Mouse (Mus musculus) small intestine, adult 2 months (tissue): Measurements from ENCODE around the gene Hivep3. TPM values are rescaled to one million over a fixed set of nuclear protein-coding genes. Genes with fewer than 3 reads are reported as not detected.
A peak's percentile ranks its signal among the peaks of the same experiment; 100 is the strongest.

Source experiments
- H3K27ac ChIP-seq: fragments of 200-500 bp; 2 replicates; pipeline ENCODE4 v1.5.1; 2012; ENCODE audit warnings: low read depth, low read length, control low read depth, inconsistent platforms; ENCODE audit not compliant: insufficient read depth
- H3K27me3 ChIP-seq: fragments of 200-500 bp; 2 replicates; pipeline ENCODE4 v1.6.1; 2012; ENCODE audit warnings: mild to moderate bottlenecking, moderate library complexity, low read length, inconsistent platforms; ENCODE audit not compliant: control insufficient read depth, insufficient read depth
- H3K36me3 ChIP-seq: fragments of 200-500 bp; 2 replicates; pipeline ENCODE4 v1.6.1; 2012; ENCODE audit warnings: mild to moderate bottlenecking, low read length, control low read depth, inconsistent platforms; ENCODE audit not compliant: control insufficient read depth, insufficient read depth
- H3K4me1 ChIP-seq: fragments of 200-500 bp; 2 replicates; pipeline ENCODE4 v1.6.1; 2012; ENCODE audit warnings: low read length, inconsistent platforms, mixed read lengths; ENCODE audit not compliant: control insufficient read depth, insufficient read depth, insufficient read length
- H3K4me3 ChIP-seq: fragments of 200-500 bp; 2 replicates; pipeline ENCODE4 v1.5.1; 2012; ENCODE audit warnings: low read depth, mild to moderate bottlenecking, control low read depth, inconsistent platforms, low read length, moderate library complexity
- CTCF ChIP-seq: fragments of 200-500 bp; IDR thresholded peaks from 2 replicates; pipeline ENCODE4 v1.5.1; 2012; ENCODE audit warnings: low read depth, mild to moderate bottlenecking, control low read depth, inconsistent platforms, low read length, moderate library complexity, mixed read lengths; ENCODE audit not compliant: insufficient replicate concordance, insufficient read length; ENCODE audit errors: extremely low read depth
- POLR2A ChIP-seq: fragments of 200-500 bp; IDR thresholded peaks from 2 replicates; pipeline ENCODE4 v1.6.1; 2012; ENCODE audit warnings: low read depth, mild to moderate bottlenecking, control low read depth, inconsistent platforms, low read length, moderate library complexity
- WGBS: fragments of 180-500 bp; shearing (Covaris S2); methylation state at CpG from one replicate; pipeline ENCODE4 v1.1.7; 2018; 5-methylcytosine and 5-hydroxymethylcytosine counted together
- polyA plus RNA-seq: library from polyadenylated mRNA; depleted of rRNA; stranded (reverse); fragments of >200 nt; gene quantifications from 2 replicates; pipeline ENCODE4 v1.2.3, GENCODE M21; 2012

Hivep3 gene
- polyA plus RNA-seq, 1 experiment = 3.3 TPM

DNA sequence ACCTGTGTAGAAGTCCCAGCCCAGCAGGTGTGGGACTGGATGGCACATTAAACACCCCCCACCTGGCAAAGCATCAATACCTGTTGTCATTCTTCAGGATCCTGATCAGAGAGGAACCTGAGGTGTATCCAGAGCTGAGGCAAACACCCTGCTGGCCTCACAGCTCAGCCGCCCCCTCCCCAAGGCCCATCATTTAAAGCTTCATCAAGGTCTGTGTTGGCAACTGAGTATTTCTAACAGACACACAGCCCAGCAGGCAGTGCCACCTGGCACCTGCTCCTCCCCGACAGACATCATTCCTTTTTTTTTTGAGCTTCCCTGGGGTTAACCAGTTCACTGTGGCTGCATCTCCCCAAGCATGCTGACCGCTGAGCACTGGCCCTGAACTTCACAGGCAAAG lies 381.9 kb downstream of the Hivep3 start:
- H3K4me3 ChIP-seq = no peak overlapping the region
- no peaks in the 10 kb centered on the region for H3K4me1 ChIP-seq
- TF ChIP-seq CTCF (no peak), POLR2A (no peak)

DNA sequence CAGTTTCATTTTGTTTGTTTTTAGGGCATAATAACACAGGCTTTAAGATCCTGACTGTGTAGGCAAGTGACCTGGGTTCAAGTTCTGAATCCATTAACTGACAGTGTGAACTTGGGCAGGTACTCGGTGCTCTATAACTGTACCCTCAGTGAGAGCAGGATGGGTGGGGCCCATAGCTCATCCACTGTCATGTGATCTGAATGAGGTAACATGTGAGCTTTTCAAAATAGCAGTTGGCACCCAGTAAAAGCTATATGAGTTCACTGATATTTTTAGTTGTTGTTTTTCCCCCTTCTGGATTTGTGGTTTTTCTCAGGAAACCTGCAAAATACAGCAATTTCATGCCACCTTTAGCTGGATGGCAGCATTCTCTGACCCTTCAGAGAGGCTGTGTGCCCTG lies 382.7 kb downstream of the Hivep3 start:
- no peaks in the 10 kb centered on the region for H3K36me3 ChIP-seq
- no peaks in the 10 kb centered on the region for H3K4me1 ChIP-seq
- no peaks in the 10 kb centered on the region for H3K27me3 ChIP-seq
- H3K27ac ChIP-seq = no peak overlapping the region
- WGBS = 20% methylated on average over 1 of the region's 1 CpGs
- TF ChIP-seq CTCF (no peak), POLR2A (no peak)
- H3K4me3 ChIP-seq = no peak overlapping the region

More for the DNA sequence above, 381.9 kb downstream of the Hivep3 start:
- Histone ChIP-seq H3K27ac (no peak overlapping the region), H3K36me3 (no peaks in the 10 kb centered on the region), H3K27me3 (no peaks in the 10 kb centered on the region)
- 77% methylated on average over 3 of the region's 3 CpGs for WGBS

DNA sequence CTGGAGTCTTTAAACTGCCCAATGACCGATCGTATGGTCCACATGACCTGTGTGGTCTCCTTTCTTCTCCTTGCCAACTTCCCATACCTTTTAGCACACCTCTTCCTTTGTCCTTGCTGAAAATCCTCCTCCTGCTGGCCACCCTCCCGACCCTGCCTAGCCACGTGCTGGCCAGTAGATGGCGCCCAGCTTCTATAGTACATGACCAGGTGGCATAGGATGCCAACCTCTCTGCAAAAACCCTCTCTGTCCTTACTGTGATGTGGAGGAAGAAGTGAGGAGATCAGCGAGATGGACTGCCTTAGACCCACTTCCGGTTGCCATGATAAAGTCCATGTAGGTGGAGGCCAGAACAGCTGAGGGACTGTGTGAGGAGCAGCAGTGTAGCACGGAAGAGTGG lies 386.7 kb downstream of the Hivep3 start:
- TF ChIP-seq POLR2A (no peak), CTCF (peak; percentile 89; the same call in 1 of the 2 replicates)
- H3K4me3 ChIP-seq = no peak overlapping the region
- no peaks in the 10 kb centered on the region for H3K36me3 ChIP-seq
- H3K4me1 ChIP-seq = no peaks in the 10 kb centered on the region
- H3K27ac ChIP-seq = no peak overlapping the region
- WGBS = 19% methylated on average over 8 of the region's 8 CpGs
- H3K27me3 ChIP-seq = no peaks in the 10 kb centered on the region

DNA sequence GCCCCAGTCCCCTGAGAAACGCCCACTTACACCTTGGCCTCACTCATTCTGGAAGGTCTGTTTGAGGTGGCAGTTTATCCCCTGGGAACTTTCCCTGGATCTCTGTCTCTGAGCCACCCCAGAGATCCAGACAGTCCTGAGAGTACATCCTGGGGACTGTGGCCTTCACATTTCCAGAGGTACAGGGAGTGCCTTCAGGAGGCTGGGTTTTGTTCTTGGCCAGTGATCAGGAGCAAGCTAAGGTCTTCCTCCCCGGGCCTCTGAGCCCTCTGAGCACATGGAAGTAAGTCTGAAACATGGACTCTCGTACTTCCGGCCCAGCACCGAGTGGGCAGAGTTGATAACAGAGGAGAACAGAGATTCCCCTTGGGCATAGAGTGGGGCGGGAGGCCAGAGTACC lies 391.1 kb downstream of the Hivep3 start:
- Histone ChIP-seq H3K27ac (no peak overlapping the region), H3K27me3 (no peaks in the 10 kb centered on the region), H3K4me1 (no peaks in the 10 kb centered on the region; the same call in 1 of the 2 replicates), H3K4me3 (no peak overlapping the region), H3K36me3 (no peaks in the 10 kb centered on the region)
- WGBS = 59% methylated on average over 6 of the region's 6 CpGs
- no peak for TF ChIP-seq POLR2A
- no peak for TF ChIP-seq CTCF

DNA sequence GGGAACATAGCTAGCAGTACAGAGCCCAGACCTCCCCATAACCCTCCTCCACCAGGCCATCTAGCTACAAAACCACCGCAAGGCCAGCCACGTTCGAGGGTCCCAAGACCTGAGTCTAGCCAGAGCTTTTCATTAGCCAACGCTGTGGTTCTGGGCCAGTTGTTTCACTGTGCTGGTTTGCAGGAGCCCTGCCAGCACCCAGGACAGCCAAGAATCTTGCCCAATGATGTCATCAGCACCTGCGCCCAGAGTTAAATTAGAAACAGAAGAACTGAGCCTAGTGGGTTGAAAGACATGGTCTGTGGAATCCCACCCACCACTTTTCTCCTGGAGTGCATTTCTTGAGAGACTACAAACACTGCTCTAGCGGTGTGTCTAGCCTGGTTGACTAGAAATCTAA lies 392.5 kb downstream of the Hivep3 start:
- TF ChIP-seq POLR2A = no peak
- Histone ChIP-seq H3K4me3 (no peak overlapping the region), H3K27me3 (no peaks in the 10 kb centered on the region), H3K4me1 (peaks cover 4% of the 10 kb centered on the region; the same call in 1 of the 2 replicates), H3K27ac (no peak overlapping the region), H3K36me3 (no peaks in the 10 kb centered on the region)
- 83% methylated on average over 6 of the region's 6 CpGs for WGBS

DNA sequence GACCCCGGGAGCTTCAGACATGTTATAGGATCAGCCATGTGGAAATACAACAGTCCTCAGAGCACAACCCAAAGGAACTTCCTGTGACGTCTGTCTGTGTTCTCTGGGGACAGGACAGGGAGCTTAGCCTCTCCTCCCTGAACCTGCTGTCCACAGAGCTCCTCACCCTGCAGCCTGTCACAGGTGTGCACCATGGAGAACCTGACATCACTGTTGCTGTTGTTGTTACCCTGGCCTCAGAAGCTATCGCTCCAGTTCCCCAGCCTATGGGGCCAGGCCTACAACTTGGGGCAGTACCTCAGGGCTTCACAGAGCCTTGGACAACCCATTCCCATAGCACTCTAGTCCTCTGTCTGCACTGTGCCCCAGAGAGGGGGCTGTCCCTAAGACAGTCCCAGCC lies 393.7 kb downstream of the Hivep3 start:
- 92% methylated on average over 3 of the region's 3 CpGs for WGBS
- TF ChIP-seq POLR2A (no peak), CTCF (no peak)
- Histone ChIP-seq H3K27ac (no peak overlapping the region), H3K4me1 (peaks cover 6% of the 10 kb centered on the region; the same call in 1 of the 2 replicates), H3K4me3 (no peak overlapping the region), H3K27me3 (no peaks in the 10 kb centered on the region), H3K36me3 (no peaks in the 10 kb centered on the region)

DNA sequence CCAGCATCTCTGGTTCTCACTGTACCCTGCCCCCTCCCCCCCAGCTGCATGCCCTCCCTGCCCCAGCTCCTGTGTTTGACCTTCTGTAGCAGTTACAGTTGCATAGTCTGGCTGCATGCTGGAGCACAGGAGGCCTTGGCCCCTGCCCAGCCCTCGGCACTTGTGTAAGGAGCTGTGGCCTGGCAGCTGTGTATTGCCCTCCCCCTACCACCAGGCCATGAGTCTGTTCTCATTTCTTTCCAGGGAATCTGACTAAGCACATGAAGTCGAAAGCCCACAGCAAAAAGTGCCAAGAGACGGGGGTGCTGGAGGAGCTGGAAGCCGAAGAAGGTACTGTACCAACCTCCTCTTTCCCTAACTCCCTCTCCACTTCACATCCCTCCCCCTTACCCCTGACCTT lies 394.4 kb downstream of the Hivep3 start:
- Histone ChIP-seq H3K36me3 (no peaks in the 10 kb centered on the region), H3K4me1 (peaks cover 6% of the 10 kb centered on the region; the same call in 1 of the 2 replicates), H3K4me3 (no peak overlapping the region), H3K27ac (no peak overlapping the region), H3K27me3 (no peaks in the 10 kb centered on the region)
- no peak for TF ChIP-seq CTCF
- no peak for TF ChIP-seq POLR2A
- WGBS = 77% methylated on average over 4 of the region's 4 CpGs

DNA sequence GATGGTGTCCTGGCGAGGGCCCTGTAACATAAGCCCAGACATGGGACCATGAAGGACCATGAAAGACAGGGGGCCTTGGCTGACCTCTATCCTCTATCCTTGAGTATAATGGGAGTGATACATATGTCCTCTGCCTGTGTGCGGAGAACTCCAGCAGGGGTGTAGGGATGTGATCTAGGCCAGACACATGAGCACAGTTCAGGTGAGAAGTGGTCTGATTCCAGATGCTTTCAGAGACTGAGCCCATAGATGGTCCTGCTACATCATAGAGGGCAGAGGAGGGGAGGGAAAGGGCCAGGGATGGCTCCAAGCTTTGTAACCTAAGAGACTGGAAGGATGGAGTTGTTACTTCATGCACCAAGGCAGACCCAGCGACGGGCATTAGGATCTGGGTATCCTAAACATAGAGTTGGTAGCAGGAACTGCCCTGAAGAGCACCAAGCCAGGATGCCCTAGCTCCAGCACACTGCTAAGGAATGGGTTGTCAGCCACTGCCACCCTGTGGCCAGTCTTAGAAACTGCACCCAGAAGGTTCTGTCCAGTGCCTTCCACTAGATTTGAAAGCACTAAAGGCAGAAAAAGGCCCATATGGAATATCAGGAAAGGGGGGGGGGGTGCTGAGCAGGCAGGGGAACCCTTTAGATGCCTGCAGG lies 395.8 kb downstream of the Hivep3 start:
- H3K27me3 ChIP-seq = no peaks in the 10 kb centered on the region
- peaks cover 6% of the 10 kb centered on the region; the same call in 1 of the 2 replicates for H3K4me1 ChIP-seq
- no peak overlapping the region for H3K27ac ChIP-seq
- H3K4me3 ChIP-seq = no peak overlapping the region
- no peaks in the 10 kb centered on the region for H3K36me3 ChIP-seq
- peak; percentile 75; the same call in 1 of the 2 replicates for TF ChIP-seq CTCF
- no peak for TF ChIP-seq POLR2A
- WGBS = 52% methylated on average over 4 of the region's 4 CpGs
